Mouse (Mus musculus) heart, embryonic 11.5 days (tissue): ENCODE results near the gene Ednra. TPM values are rescaled to one million over a fixed set of nuclear protein-coding genes. Genes with fewer than 3 reads are reported as not detected.

Experiments
- ATAC-seq: fragments of 200-750 bp; cut with Nextera tagmentation; replicated peaks from 2 replicates; pipeline ENCODE4 v1.8.0; 2017; ENCODE audit warnings: moderate library complexity; ENCODE audit not compliant: insufficient number of reproducible peaks, low FRiP score, low TSS enrichment
- H3K27ac ChIP-seq: fragments of 300-500 bp; sonication (generic); 2 replicates; pipeline ENCODE4 v1.5.1; 2014; ENCODE audit warnings: mild to moderate bottlenecking, low read depth, low read length
- H3K27me3 ChIP-seq: fragments of 300-500 bp; sonication (generic); 2 replicates; pipeline ENCODE4 v1.6.1; 2014; ENCODE audit warnings: mild to moderate bottlenecking, low read length, mixed read lengths; ENCODE audit not compliant: control insufficient read depth, insufficient read depth
- H3K36me3 ChIP-seq: fragments of 300-500 bp; sonication (generic); 2 replicates; pipeline ENCODE4 v1.6.1; 2014; ENCODE audit warnings: mild to moderate bottlenecking, low read length, moderate library complexity, mixed read lengths; ENCODE audit not compliant: control insufficient read depth, insufficient read depth
- H3K4me1 ChIP-seq: fragments of 300-500 bp; sonication (generic); 2 replicates; pipeline ENCODE4 v1.6.1; 2014; ENCODE audit warnings: low read length; ENCODE audit not compliant: control insufficient read depth, insufficient read depth
- H3K4me2 ChIP-seq: fragments of 300-500 bp; sonication (generic); 2 replicates; pipeline ENCODE4 v1.6.1; 2014; ENCODE audit warnings: mild to moderate bottlenecking, moderate library complexity
- H3K4me3 ChIP-seq: fragments of 300-500 bp; sonication (generic); 2 replicates; pipeline ENCODE4 v1.5.1; 2014; ENCODE audit warnings: low read depth, low read length
- H3K9ac ChIP-seq: fragments of 300-500 bp; sonication (generic); 2 replicates; pipeline ENCODE4 v1.6.1; 2014; ENCODE audit warnings: mild to moderate bottlenecking, low read depth, low read length, moderate library complexity
- H3K9me3 ChIP-seq: fragments of 300-500 bp; sonication (generic); replicated peaks from 2 replicates; pipeline ENCODE4 v1.6.1; 2016; ENCODE audit warnings: low read length; ENCODE audit not compliant: control insufficient read depth
- WGBS: fragments of 180-500 bp; shearing (Covaris S2); extraction: QIAGEN DNeasy Blood & Tissue Kit; methylation state at CpG from one replicate; pipeline ENCODE4 v1.1.7; 2014; ENCODE audit not compliant: insufficient replicate concordance; 5-methylcytosine and 5-hydroxymethylcytosine counted together
- polyA plus RNA-seq: library from polyadenylated mRNA; unstranded; fragments of >200 nt; fragmentation: Nextera tagmentation; extraction: Ambion mirVana; gene quantifications from 2 replicates; pipeline ENCODE4 v1.2.1, GENCODE M21; 2014

Gene Ednra
- polyA plus RNA-seq, 1 experiment from 2014 or later = 47.6 TPM

GRCm38 (mm10) chr8:77683356-77684106 lies 40.7 kb downstream of the Ednra start:
- 85% methylated on average over 6 of the region's 6 CpGs for WGBS
- Histone ChIP-seq H3K27ac (no peak overlapping the region), H3K9me3 (no peaks in the 10 kb centered on the region), H3K4me1 (peaks cover 10% of the 10 kb centered on the region), H3K4me2 (no peak overlapping the region), H3K36me3 (peaks cover 5% of the 10 kb centered on the region; the same call in 1 of the 2 replicates), H3K27me3 (no peaks in the 10 kb centered on the region), H3K4me3 (no peak overlapping the region), H3K9ac (no peak overlapping the region)
- ATAC-seq = no peak

- Histone ChIP-seq H3K9me3 (no peaks in the 10 kb centered on the region), H3K36me3 (peaks cover 5% of the 10 kb centered on the region; the same call in 1 of the 2 replicates), H3K4me3 (no peak overlapping the region), H3K4me1 (peaks cover 10% of the 10 kb centered on the region), H3K4me2 (peak overlapping the region; percentile 38), H3K27me3 (no peaks in the 10 kb centered on the region), H3K27ac (peak overlapping the region; percentile 29), H3K9ac (0 out of 2 replicates have a peak overlapping the region, but pooled peaks have one; percentile 28)
- 33% methylated on average over 15 of the region's 15 CpGs for WGBS
- ATAC-seq = no peak
These were observed 42.0 kb downstream of the Ednra start for GRCm38 (mm10) chr8:77682008-77682934.

- ATAC-seq = no peak
- Histone ChIP-seq H3K9me3 (no peaks in the 10 kb centered on the region), H3K27me3 (no peaks in the 10 kb centered on the region), H3K4me2 (no peak overlapping the region), H3K9ac (no peak overlapping the region), H3K4me1 (peaks cover 14% of the 10 kb centered on the region), H3K4me3 (no peak overlapping the region), H3K36me3 (peaks cover 15% of the 10 kb centered on the region), H3K27ac (0 out of 2 replicates have a peak overlapping the region, but pooled peaks have one; percentile 25)
- 25% methylated on average over 4 of the region's 4 CpGs for WGBS
These were observed 52.2 kb downstream of the Ednra start for GRCm38 (mm10) chr8:77672036-77672435.

GRCm38 (mm10) chr8:77670612-77671363 lies 53.5 kb downstream of the Ednra start:
- H3K9me3 ChIP-seq = no peaks in the 10 kb centered on the region
- no peak for ATAC-seq
- no peaks in the 10 kb centered on the region for H3K27me3 ChIP-seq
- H3K4me2 ChIP-seq = no peak overlapping the region
- peak overlapping the region; percentile 13; the same call in 1 of the 2 replicates for H3K27ac ChIP-seq
- peaks cover 14% of the 10 kb centered on the region for H3K4me1 ChIP-seq
- peaks cover 20% of the 10 kb centered on the region for H3K36me3 ChIP-seq
- peak overlapping the region; percentile 16; the same call in 1 of the 2 replicates for H3K9ac ChIP-seq
- no peak overlapping the region for H3K4me3 ChIP-seq
- WGBS = 69% methylated on average over 4 of the region's 4 CpGs

- no peak overlapping the region for H3K4me3 ChIP-seq
- H3K27me3 ChIP-seq = no peaks in the 10 kb centered on the region
- peaks cover 14% of the 10 kb centered on the region for H3K4me1 ChIP-seq
- H3K9ac ChIP-seq = no peak overlapping the region
- no peak overlapping the region for H3K27ac ChIP-seq
- no peak for ATAC-seq
- H3K9me3 ChIP-seq = no peaks in the 10 kb centered on the region
- 81% methylated on average over 5 of the region's 5 CpGs for WGBS
- H3K36me3 ChIP-seq = peaks cover 29% of the 10 kb centered on the region
- no peak overlapping the region for H3K4me2 ChIP-seq
These were observed 56.3 kb downstream of the Ednra start for GRCm38 (mm10) chr8:77667916-77668315.

- Histone ChIP-seq H3K27me3 (no peaks in the 10 kb centered on the region), H3K27ac (no peak overlapping the region), H3K9ac (no peak overlapping the region), H3K9me3 (no peaks in the 10 kb centered on the region), H3K4me1 (no peaks in the 10 kb centered on the region), H3K4me3 (no peak overlapping the region), H3K4me2 (no peak overlapping the region), H3K36me3 (peaks cover 29% of the 10 kb centered on the region)
- ATAC-seq = no peak
- 92% methylated on average over 13 of the region's 13 CpGs for WGBS
These were observed 59.4 kb downstream of the Ednra start for GRCm38 (mm10) chr8:77664901-77665300.

GRCm38 (mm10) chr8:77659534-77660080 lies 64.7 kb downstream of the Ednra start:
- WGBS = 74% methylated on average over 4 of the region's 4 CpGs
- no peak overlapping the region for H3K4me2 ChIP-seq
- H3K4me3 ChIP-seq = no peak overlapping the region
- no peak overlapping the region for H3K9ac ChIP-seq
- no peaks in the 10 kb centered on the region for H3K4me1 ChIP-seq
- peaks cover 5% of the 10 kb centered on the region for H3K36me3 ChIP-seq
- no peaks in the 10 kb centered on the region for H3K9me3 ChIP-seq
- ATAC-seq = no peak
- no peak overlapping the region for H3K27ac ChIP-seq
- no peaks in the 10 kb centered on the region for H3K27me3 ChIP-seq

- WGBS = 59% methylated on average over 3 of the region's 3 CpGs
- Histone ChIP-seq H3K4me3 (no peak overlapping the region), H3K36me3 (no peaks in the 10 kb centered on the region), H3K27ac (no peak overlapping the region), H3K4me2 (no peak overlapping the region), H3K9me3 (no peaks in the 10 kb centered on the region), H3K27me3 (no peaks in the 10 kb centered on the region), H3K9ac (no peak overlapping the region), H3K4me1 (no peaks in the 10 kb centered on the region)
- no peak for ATAC-seq
These were observed 65.9 kb downstream of the Ednra start for GRCm38 (mm10) chr8:77658356-77658755.
